Mouse (Mus musculus) heart, postnatal 36 days (tissue): Measurements from ENCODE around the gene Itgb8. TPM values are rescaled to one million over a fixed set of nuclear protein-coding genes. Genes with fewer than 3 reads are reported as not detected.

Source experiments
- DNase-seq, 2 experiments: peaks; one replicate each; pipeline ENCODE4 v3.0.0; 2021 to 2022
- intact Hi-C: fragments of 180-260 bp; cut with DNase I; formaldehyde crosslinking; loops from one replicate; pipeline ENCODE4 v1.15.1; 2025
- total RNA-seq, 2 experiments: library from RNA; stranded (reverse); gene quantifications; 2 replicates each; pipeline ENCODE4 v1.2.3; 2021

The Itgb8 gene
- total RNA-seq, 2 experiments from 2014 or later = 0.92 to 1.1 TPM

- intact Hi-C loops = no loop called here
- no peak for DNase-seq
Observed at GRCm38 (mm10) chr12:119150956-119151355, 87.6 kb downstream of the Itgb8 start.

DNA sequence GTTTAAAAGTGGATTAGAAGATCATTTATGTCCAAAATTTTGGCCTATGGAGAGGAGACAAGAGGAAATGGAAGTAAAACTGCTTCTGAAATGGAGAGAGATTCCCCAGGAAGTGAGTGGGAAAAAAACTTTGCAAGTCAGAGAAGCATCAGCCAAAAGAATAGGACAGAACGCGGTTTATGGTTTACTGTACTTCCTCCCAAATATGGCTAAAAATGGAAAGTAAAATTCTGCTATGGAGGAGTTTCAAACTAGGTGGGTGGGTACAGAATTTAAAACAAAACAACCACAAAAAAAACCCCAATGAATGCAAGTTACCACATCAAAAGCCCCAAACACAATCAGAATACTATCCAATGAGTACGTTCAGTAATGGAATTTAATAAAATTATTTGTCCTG lies 90.8 kb downstream of the Itgb8 start:
- intact Hi-C loops = no loop called here

DNA sequence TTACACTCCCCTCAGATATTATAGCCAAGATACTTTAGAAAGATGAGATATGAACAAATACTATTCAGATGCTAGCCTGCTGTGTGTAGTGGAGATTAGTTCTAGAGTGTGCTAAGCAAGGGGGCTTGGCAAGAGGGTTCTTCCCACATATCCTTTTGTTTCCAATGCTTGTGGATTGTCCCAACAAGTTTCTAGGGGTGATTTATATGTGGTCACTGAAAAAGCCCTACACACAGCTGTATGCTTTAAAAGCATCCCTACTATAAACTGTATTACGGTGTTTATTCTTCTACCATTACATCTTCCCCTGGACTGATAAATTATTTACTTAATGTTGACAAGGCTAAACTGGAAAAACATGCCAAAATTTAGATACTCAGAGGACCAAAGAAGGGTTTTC lies 92.6 kb downstream of the Itgb8 start:
- intact Hi-C loops = no loop called here
- no peak for DNase-seq

More for the DNA sequence above, 90.8 kb downstream of the Itgb8 start:
- DNase-seq = no peak

DNA sequence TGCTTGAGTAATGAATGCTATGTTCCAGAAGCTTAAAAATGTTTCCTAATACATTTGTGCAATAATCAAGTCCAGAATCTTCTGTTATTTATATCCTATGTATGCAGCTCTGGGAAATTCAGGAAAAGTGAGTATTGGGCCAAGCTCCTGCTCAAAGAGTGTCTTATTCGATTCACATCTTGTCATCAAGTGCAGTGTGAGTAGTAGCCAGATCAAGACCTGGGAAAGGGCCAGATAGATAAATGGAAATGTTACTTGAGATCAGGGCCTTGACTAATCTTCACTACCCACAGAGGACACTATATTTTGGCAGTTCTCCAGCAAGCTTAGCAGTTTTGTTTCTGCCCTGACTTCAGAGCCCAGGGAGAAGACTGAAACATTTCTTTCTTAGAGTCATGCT lies 100.7 kb downstream of the Itgb8 start:
- no peak for DNase-seq
- intact Hi-C loops = no loop called here

- DNase-seq = no peak
- intact Hi-C loops = no loop called here
Observed at GRCm38 (mm10) chr12:119113522-119114135, 125.0 kb downstream of the Itgb8 start.

- no peak for DNase-seq
- intact Hi-C loops = no loop called here
Observed at GRCm38 (mm10) chr12:119110091-119110490, 128.5 kb downstream of the Itgb8 start.

Other genes starting within 250 kb of the Itgb8 start
- not detected for gene Macc1, start 75.5 kb upstream of the Itgb8 start, total RNA-seq